In genomic region chr6:24612074-24612755, GRCm38 (mm10) we compare ENCODE assay signal across 24 mouse cellular contexts. TPM values are rescaled to one million over a fixed set of nuclear protein-coding genes. Genes with fewer than 3 reads are reported as not detected.
DNase-seq lines count a peak whose midpoint lies in the region; ATAC-seq and TF ChIP-seq lines count a peak whose summit lies in the region.
"Had no signal": no experiment of that assay in that cellular context is flagged by ENCODE, and none has a peak within 500 bp of the region (broad histone marks: within the 10 kb centered on the region; RNA-seq: fewer than 3 reads in every experiment).

No protein-coding gene starts in this region.

- intact Hi-C loops in heart, adult 2 months (cut with DNase I), result no loop called here

- peak; percentile 57 for TF ChIP-seq POLR2A in heart, adult 2 months (IDR thresholded peaks at IDR 0.05; ENCODE audit: insufficient read depth, low read depth, low read length)

- peak; percentile 55 for ATAC-seq in lung, postnatal 0 days
- no peak for ATAC-seq in forebrain, embryonic 14.5 days
- ATAC-seq: hindbrain, postnatal 0 days; liver, embryonic 12.5 days; midbrain, embryonic 15.5 days had no signal

- H3K79me2 ChIP-seq in heart, adult 2 months (replicated peaks; ENCODE audit: control insufficient read depth, insufficient read depth, low read length), result no peaks in the 10 kb centered on the region

- peak overlapping the region; percentile 83 for H3K27ac ChIP-seq in heart, adult 2 months
- no peak overlapping the region for H3K27ac ChIP-seq in lung, postnatal 0 days (ENCODE audit: low read length)
- H3K27ac ChIP-seq in forebrain, embryonic 14.5 days (ENCODE audit: low read depth, low read length), result no peak overlapping the region
- H3K27ac ChIP-seq: embryonic facial prominence, embryonic 15.5 days; forebrain, embryonic 10.5 days; hindbrain, postnatal 0 days; liver, embryonic 12.5 days; midbrain, embryonic 15.5 days had no signal

- peak in 1 of 2 experiments; percentile 63 for DNase-seq in heart, adult 2 months
- no peak for DNase-seq in heart, postnatal 4 days
- DNase-seq in lung, postnatal 0 days (ENCODE audit: low spot score), result no peak
- no peak for DNase-seq in lung, postnatal 14 days
- peak; percentile 72 for DNase-seq in gastrocnemius, postnatal 25 days
- DNase-seq in skeletal muscle tissue, adult 2 months (ENCODE audit: low read depth, low spot score), result peak; percentile 72
- no peak for DNase-seq in forebrain, embryonic 14.5 days (ENCODE audit: low spot score)
- DNase-seq: cerebellum, postnatal 14 days; embryo, embryonic 11 days; kidney, adult 11 months; layer of hippocampus, postnatal 36 days; left cerebral cortex, postnatal 4 days; lung, embryonic 14.5 days; retina, postnatal 1 day; thymus, adult 18-20 months had no signal

- no peaks in the 10 kb centered on the region for H3K27me3 ChIP-seq in heart, adult 2 months (ENCODE audit: control insufficient read depth, insufficient read depth, low read length)
- no peaks in the 10 kb centered on the region for H3K27me3 ChIP-seq in lung, postnatal 0 days (replicated peaks; ENCODE audit: insufficient read depth, low read length)
- no peaks in the 10 kb centered on the region for H3K27me3 ChIP-seq in forebrain, embryonic 14.5 days (replicated peaks; ENCODE audit: control insufficient read depth, insufficient read depth, low read length)
- H3K27me3 ChIP-seq: embryonic facial prominence, embryonic 15.5 days; liver, embryonic 12.5 days; midbrain, embryonic 15.5 days had no signal

- no peak overlapping the region for H3K9ac ChIP-seq in heart, adult 2 months (ENCODE audit: low read depth, low read length)
- no peak overlapping the region for H3K9ac ChIP-seq in lung, postnatal 0 days (replicated peaks; ENCODE audit: low read depth)
- H3K9ac ChIP-seq in forebrain, embryonic 14.5 days (ENCODE audit: low read length), result no peak overlapping the region
- H3K9ac ChIP-seq: embryonic facial prominence, embryonic 15.5 days; liver, embryonic 12.5 days; lung, embryonic 14.5 days; midbrain, embryonic 15.5 days had no signal

- H3K4me1 ChIP-seq in heart, adult 2 months (ENCODE audit: control insufficient read depth, insufficient read depth, low read length), result peaks cover 6% of the 10 kb centered on the region
- no peaks in the 10 kb centered on the region for H3K4me1 ChIP-seq in lung, postnatal 0 days (ENCODE audit: insufficient read depth, low read depth, low read length)
- H3K4me1 ChIP-seq in forebrain, embryonic 14.5 days (ENCODE audit: control insufficient read depth, insufficient read depth, low read length), result no peaks in the 10 kb centered on the region
- H3K4me1 ChIP-seq: embryonic facial prominence, embryonic 15.5 days; forebrain, embryonic 10.5 days; liver, embryonic 12.5 days; midbrain, embryonic 15.5 days had no signal

- no peaks in the 10 kb centered on the region for H3K9me3 ChIP-seq in lung, postnatal 0 days (ENCODE audit: low read length)
- no peaks in the 10 kb centered on the region for H3K9me3 ChIP-seq in forebrain, embryonic 14.5 days (replicated peaks; ENCODE audit: control insufficient read depth, low read length)
- H3K9me3 ChIP-seq: embryonic facial prominence, embryonic 15.5 days; forebrain, embryonic 10.5 days; liver, embryonic 12.5 days; midbrain, embryonic 15.5 days had no signal

- TF ChIP-seq EP300 in heart, adult 2 months (IDR thresholded peaks at IDR 0.05; ENCODE audit: insufficient read depth, low read depth, low read length), result peak; percentile 93
- no peak for TF ChIP-seq EP300 in lung, postnatal 0 days (IDR thresholded peaks at IDR 0.05)

- TF ChIP-seq CTCF in heart, adult 2 months (IDR thresholded peaks at IDR 0.05), result no peak
- no peak for TF ChIP-seq CTCF in lung, postnatal 0 days (IDR thresholded peaks at IDR 0.05)

- peaks cover 50% of the 10 kb centered on the region for H3K36me3 ChIP-seq in heart, adult 2 months (ENCODE audit: control insufficient read depth, insufficient read depth, low read length)
- peaks cover 12% of the 10 kb centered on the region; the same call in 1 of the 2 replicates for H3K36me3 ChIP-seq in lung, postnatal 0 days (ENCODE audit: insufficient read depth, low read length)
- peaks cover 26% of the 10 kb centered on the region for H3K36me3 ChIP-seq in forebrain, embryonic 14.5 days (ENCODE audit: control insufficient read depth, insufficient read depth, low read length)

- H3K4me3 ChIP-seq in heart, adult 2 months, result no peak overlapping the region
- H3K4me3 ChIP-seq in lung, postnatal 0 days (ENCODE audit: low read depth, low read length), result no peak overlapping the region
- no peak overlapping the region for H3K4me3 ChIP-seq in forebrain, embryonic 14.5 days (ENCODE audit: low read depth, low read length)
- H3K4me3 ChIP-seq: embryonic facial prominence, embryonic 15.5 days; forebrain, embryonic 10.5 days; liver, embryonic 12.5 days; midbrain, embryonic 15.5 days had no signal

- no peak overlapping the region for H3K4me2 ChIP-seq in lung, postnatal 0 days (replicated peaks; ENCODE audit: low read depth, low read length)
- H3K4me2 ChIP-seq in forebrain, embryonic 14.5 days (ENCODE audit: low read length), result no peak overlapping the region
- H3K4me2 ChIP-seq: embryonic facial prominence, embryonic 15.5 days; liver, embryonic 12.5 days; lung, embryonic 14.5 days; midbrain, embryonic 15.5 days had no signal

- 41% methylated on average over 7 of the region's 7 CpGs for WGBS in heart, adult 2 months
- WGBS in lung, postnatal 0 days, result 84% methylated on average over 7 of the region's 7 CpGs
- WGBS in forebrain, embryonic 14.5 days, result 93% methylated on average over 7 of the region's 7 CpGs

RNA-seq across cellular contexts. Expression of gene Lmod2, which starts 14.7 kb away (rescaled TPM):
- total RNA-seq in heart, adult 2 months (2021), result 100 to 1,000 TPM; 691 to 757 TPM
- polyA plus RNA-seq in heart, adult 2 months (2012; rRNA removed), result 191 and 268 TPM in 2 replicates
- total RNA-seq in heart, postnatal 4 days (2021), result 100 to 1,000 TPM; 183 to 207 TPM
- polyA plus RNA-seq in lung, postnatal 0 days (2015; fragmentation: Nextera tagmentation; extraction: Ambion mirVana), result 0.47 and 0.83 TPM in 2 replicates
- 100 to 1,000 TPM; 183 to 199 TPM for total RNA-seq in gastrocnemius, postnatal 25 days (2021)
- polyA plus RNA-seq in forebrain, embryonic 14.5 days (2014; fragmentation: Nextera tagmentation; extraction: Ambion mirVana), result not detected in 2 replicates
- total RNA-seq: ES-E14; hindbrain, postnatal 0 days; layer of hippocampus, postnatal 36 days; left cerebral cortex, postnatal 4 days; megakaryocyte, adult 5-6 weeks had no signal
- polyA plus RNA-seq: forebrain, embryonic 10.5 days; frontal cortex, adult 2 months; hindbrain, postnatal 0 days; large intestine, adult 2 months; liver, embryonic 12.5 days; midbrain, embryonic 15.5 days had no signal

RNA-seq across cellular contexts. Expression of gene Wasl, which starts 52.6 kb away (rescaled TPM):
- total RNA-seq in heart, adult 2 months (2021), result 10 to 100 TPM; 27.8 to 28.3 TPM
- 11.5 and 13.9 TPM in 2 replicates for polyA plus RNA-seq in heart, adult 2 months (2012; rRNA removed)
- total RNA-seq in heart, postnatal 4 days (2021), result 10 to 100 TPM; 33.8 to 34.7 TPM
- polyA plus RNA-seq in lung, postnatal 0 days (2015; fragmentation: Nextera tagmentation; extraction: Ambion mirVana), result 88.3 and 93.5 TPM in 2 replicates
- 10 to 100 TPM; 14.0 to 17.1 TPM for total RNA-seq in gastrocnemius, postnatal 25 days (2021)
- polyA plus RNA-seq in forebrain, embryonic 14.5 days (2014; fragmentation: Nextera tagmentation; extraction: Ambion mirVana), result 38.4 and 46.6 TPM in 2 replicates

Comparison
In these comparisons a context has a peak if more than half of its experiments do, and no peak if none do; other contexts are left out.
1. DNase-seq: peak in gastrocnemius, postnatal 25 days (single experiment) and skeletal muscle tissue, adult 2 months (single experiment); none in heart, postnatal 4 days (single experiment), lung, postnatal 0 days (single experiment), lung, postnatal 14 days (single experiment) and forebrain, embryonic 14.5 days (single experiment).